Mouse (Mus musculus) limb, embryonic 15.5 days (tissue): Measurements from ENCODE around the gene Pgls. TPM values are rescaled to one million over a fixed set of nuclear protein-coding genes. Genes with fewer than 3 reads are reported as not detected.

Experiments
- ATAC-seq: fragments of 200-750 bp; cut with Nextera tagmentation; 2 replicates; pipeline ENCODE4 v1.8.0; 2017; ENCODE audit warnings: low read depth, moderate TSS enrichment; ENCODE audit not compliant: insufficient number of reproducible peaks, low FRiP score, low TSS enrichment
- H3K27ac ChIP-seq: fragments of 300-500 bp; sonication (generic); 2 replicates; pipeline ENCODE4 v1.5.1; 2015; ENCODE audit warnings: moderate library complexity, mild to moderate bottlenecking, inconsistent platforms
- H3K27me3 ChIP-seq: fragments of 300-500 bp; sonication (generic); 2 replicates; pipeline ENCODE4 v1.6.1; 2015; ENCODE audit warnings: inconsistent platforms
- H3K36me3 ChIP-seq: fragments of 300-500 bp; sonication (generic); 2 replicates; pipeline ENCODE4 v1.6.1; 2015; ENCODE audit warnings: inconsistent platforms
- H3K4me1 ChIP-seq: fragments of 300-500 bp; sonication (generic); 2 replicates; pipeline ENCODE4 v1.6.1; 2015; ENCODE audit warnings: inconsistent platforms
- H3K4me2 ChIP-seq: fragments of 300-500 bp; sonication (generic); 2 replicates; pipeline ENCODE4 v1.6.1; 2015; ENCODE audit warnings: mild to moderate bottlenecking, inconsistent platforms
- H3K4me3 ChIP-seq: fragments of 300-500 bp; sonication (generic); 2 replicates; pipeline ENCODE4 v1.5.1; 2015; ENCODE audit warnings: mild to moderate bottlenecking, inconsistent platforms
- H3K9ac ChIP-seq: fragments of 300-500 bp; sonication (generic); 2 replicates; pipeline ENCODE4 v1.6.1; 2015; ENCODE audit warnings: inconsistent platforms
- H3K9me3 ChIP-seq: fragments of 300-500 bp; sonication (generic); 2 replicates; pipeline ENCODE4 v1.6.1; 2016; ENCODE audit warnings: inconsistent platforms
- WGBS: fragments of 180-500 bp; shearing (Covaris S2); methylation state at CpG from one replicate; pipeline ENCODE4 v1.1.7; 2015; 5-methylcytosine and 5-hydroxymethylcytosine counted together
- polyA plus RNA-seq: library from polyadenylated mRNA; unstranded; fragments of >200 nt; fragmentation: Nextera tagmentation; extraction: Ambion mirVana; gene quantifications from 2 replicates; pipeline ENCODE4 v1.2.1, GENCODE M21; 2015

Gene Pgls
- polyA plus RNA-seq, 1 experiment from 2014 or later: 200 TPM

GRCm38 (mm10) chr8:71629096-71629697, 37.2 kb downstream of the Pgls start:
- Histone ChIP-seq H3K4me2 (peak overlapping the region; percentile 97), H3K27me3 (peaks cover 37% of the 10 kb centered on the region), H3K9ac (peak overlapping the region; percentile 50; the same call in 1 of the 2 replicates), H3K4me1 (peaks cover 41% of the 10 kb centered on the region), H3K9me3 (no peaks in the 10 kb centered on the region; the same call in 1 of the 2 replicates), H3K4me3 (peak overlapping the region; percentile 60), H3K27ac (peak overlapping the region; percentile 82), H3K36me3 (peaks cover 19% of the 10 kb centered on the region)
- ATAC-seq: peak; percentile 83
- WGBS: under 1% methylated on average over 55 of the region's 55 CpGs

DNA sequence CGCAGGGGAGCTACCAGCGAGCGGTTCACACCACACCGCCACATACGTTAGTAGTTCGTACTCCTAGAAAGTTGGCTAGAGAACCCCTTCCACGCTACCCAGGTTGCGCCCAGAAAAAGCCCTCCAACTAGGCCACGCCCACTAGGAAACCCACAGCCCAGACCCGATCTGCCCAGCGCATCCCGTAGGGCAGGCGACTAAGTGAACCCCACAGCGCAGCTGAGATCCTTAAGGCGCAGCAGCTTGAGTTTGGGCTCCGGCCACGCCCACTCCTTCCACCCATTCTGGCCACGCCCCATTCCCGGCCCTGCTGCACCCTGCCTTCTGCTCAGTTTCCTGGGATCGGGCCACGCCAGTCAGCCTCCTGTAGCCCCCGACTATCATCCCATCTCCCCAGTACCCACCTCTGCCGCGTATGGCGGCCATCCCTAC, 37.8 kb downstream of the Pgls start:
- H3K4me3 ChIP-seq: peak overlapping the region; percentile 60
- peaks cover 46% of the 10 kb centered on the region for H3K4me1 ChIP-seq
- ATAC-seq: 0 out of 2 replicates have a peak, but pooled peaks have one; percentile 7
- peak overlapping the region; percentile 82; the same call in 1 of the 2 replicates for H3K27ac ChIP-seq
- peaks cover 41% of the 10 kb centered on the region for H3K27me3 ChIP-seq
- 3% methylated on average over 25 of the region's 25 CpGs for WGBS
- H3K9ac ChIP-seq: peak overlapping the region; percentile 24; the same call in 1 of the 2 replicates
- H3K36me3 ChIP-seq: peaks cover 13% of the 10 kb centered on the region
- peak overlapping the region; percentile 97 for H3K4me2 ChIP-seq
- no peaks in the 10 kb centered on the region; the same call in 1 of the 2 replicates for H3K9me3 ChIP-seq

GRCm38 (mm10) chr8:71630761-71631160, 38.8 kb downstream of the Pgls start:
- Histone ChIP-seq H3K4me3 (no peak overlapping the region), H3K36me3 (0 out of 2 replicates have a peak, but pooled peaks cover 3% of the 10 kb centered on the region), H3K9ac (no peak overlapping the region), H3K27ac (no peak overlapping the region), H3K27me3 (peaks cover 48% of the 10 kb centered on the region), H3K9me3 (no peaks in the 10 kb centered on the region; the same call in 1 of the 2 replicates), H3K4me1 (peaks cover 46% of the 10 kb centered on the region), H3K4me2 (no peak overlapping the region)
- ATAC-seq: no peak
- 84% methylated on average over 6 of the region's 6 CpGs for WGBS

DNA sequence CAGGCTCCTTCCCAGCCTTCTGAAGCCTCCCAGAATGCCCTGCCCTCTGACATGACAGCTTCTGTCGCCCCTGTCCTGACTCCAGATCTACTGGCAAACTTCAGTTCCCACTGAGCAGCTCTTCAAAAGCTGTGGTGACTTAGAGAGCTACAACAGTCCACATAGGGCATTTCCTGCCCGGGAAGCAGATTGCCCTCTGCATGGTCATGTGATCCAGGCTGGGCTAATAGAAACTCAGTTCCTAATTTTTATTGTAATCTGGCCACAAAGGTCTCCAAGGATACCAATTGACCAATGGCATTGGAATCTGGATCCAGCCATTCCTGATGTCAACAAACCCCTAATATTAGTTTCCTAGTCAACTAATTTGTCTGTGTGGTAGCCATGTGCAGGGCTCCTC, 39.9 kb downstream of the Pgls start:
- Histone ChIP-seq H3K27me3 (peaks cover 51% of the 10 kb centered on the region), H3K4me2 (no peak overlapping the region), H3K9me3 (no peaks in the 10 kb centered on the region; the same call in 1 of the 2 replicates), H3K9ac (no peak overlapping the region), H3K27ac (no peak overlapping the region), H3K36me3 (no peaks in the 10 kb centered on the region), H3K4me1 (peaks cover 45% of the 10 kb centered on the region), H3K4me3 (no peak overlapping the region)
- WGBS: 69% methylated on average over 2 of the region's 2 CpGs
- no peak for ATAC-seq

- Histone ChIP-seq H3K4me1 (peaks cover 32% of the 10 kb centered on the region), H3K27me3 (peaks cover 51% of the 10 kb centered on the region), H3K4me2 (no peak overlapping the region), H3K36me3 (no peaks in the 10 kb centered on the region), H3K9ac (no peak overlapping the region), H3K27ac (no peak overlapping the region), H3K4me3 (peak overlapping the region; percentile 14; the same call in 1 of the 2 replicates), H3K9me3 (no peaks in the 10 kb centered on the region; the same call in 1 of the 2 replicates)
- WGBS: 12% methylated on average over 19 of the region's 22 CpGs
- ATAC-seq: no peak
These were observed 41.2 kb downstream of the Pgls start for GRCm38 (mm10) chr8:71633164-71633563.

DNA sequence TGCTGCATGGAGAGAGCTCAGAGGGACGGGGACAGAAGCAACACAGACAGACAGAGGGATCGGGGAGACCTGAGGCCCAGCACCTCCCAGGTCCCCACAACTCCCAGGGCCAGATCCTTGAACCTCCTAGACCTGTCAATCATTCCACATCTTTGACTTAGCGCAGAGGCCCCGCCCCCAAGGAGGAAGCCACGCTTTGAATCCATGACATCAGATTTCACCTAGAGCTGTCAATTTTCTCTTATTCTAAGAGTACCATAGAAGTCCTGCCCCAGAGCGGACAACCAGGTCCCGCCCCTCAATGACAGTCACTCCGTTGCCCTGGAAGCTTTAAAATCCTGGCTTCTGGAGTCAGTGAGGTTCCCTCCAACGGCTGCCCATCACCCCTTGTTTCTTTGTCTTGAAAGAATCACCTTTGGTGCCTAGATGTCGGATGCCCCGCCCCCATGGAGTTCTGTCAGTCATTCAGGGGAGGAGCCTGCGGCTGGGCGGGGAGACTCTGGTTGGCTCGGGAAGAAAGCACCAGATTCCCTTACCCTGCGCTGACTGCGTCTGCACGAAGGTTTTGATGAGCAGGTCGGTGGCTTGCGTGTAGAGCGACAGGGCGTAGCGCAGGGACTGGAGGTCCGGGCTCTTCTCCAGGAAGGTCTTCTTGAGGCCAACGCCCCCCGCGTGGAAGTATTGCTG, 42.1 kb downstream of the Pgls start:
- peak overlapping the region; percentile 24 for H3K4me3 ChIP-seq
- peak overlapping the region; percentile 44 for H3K4me2 ChIP-seq
- H3K9me3 ChIP-seq: no peaks in the 10 kb centered on the region; the same call in 1 of the 2 replicates
- H3K27ac ChIP-seq: no peak overlapping the region
- 2% methylated on average over 26 of the region's 26 CpGs for WGBS
- ATAC-seq: peak; percentile 15; the same call in 1 of the 2 replicates
- no peak overlapping the region for H3K9ac ChIP-seq
- no peaks in the 10 kb centered on the region for H3K36me3 ChIP-seq
- H3K4me1 ChIP-seq: peaks cover 22% of the 10 kb centered on the region
- H3K27me3 ChIP-seq: peaks cover 51% of the 10 kb centered on the region

DNA sequence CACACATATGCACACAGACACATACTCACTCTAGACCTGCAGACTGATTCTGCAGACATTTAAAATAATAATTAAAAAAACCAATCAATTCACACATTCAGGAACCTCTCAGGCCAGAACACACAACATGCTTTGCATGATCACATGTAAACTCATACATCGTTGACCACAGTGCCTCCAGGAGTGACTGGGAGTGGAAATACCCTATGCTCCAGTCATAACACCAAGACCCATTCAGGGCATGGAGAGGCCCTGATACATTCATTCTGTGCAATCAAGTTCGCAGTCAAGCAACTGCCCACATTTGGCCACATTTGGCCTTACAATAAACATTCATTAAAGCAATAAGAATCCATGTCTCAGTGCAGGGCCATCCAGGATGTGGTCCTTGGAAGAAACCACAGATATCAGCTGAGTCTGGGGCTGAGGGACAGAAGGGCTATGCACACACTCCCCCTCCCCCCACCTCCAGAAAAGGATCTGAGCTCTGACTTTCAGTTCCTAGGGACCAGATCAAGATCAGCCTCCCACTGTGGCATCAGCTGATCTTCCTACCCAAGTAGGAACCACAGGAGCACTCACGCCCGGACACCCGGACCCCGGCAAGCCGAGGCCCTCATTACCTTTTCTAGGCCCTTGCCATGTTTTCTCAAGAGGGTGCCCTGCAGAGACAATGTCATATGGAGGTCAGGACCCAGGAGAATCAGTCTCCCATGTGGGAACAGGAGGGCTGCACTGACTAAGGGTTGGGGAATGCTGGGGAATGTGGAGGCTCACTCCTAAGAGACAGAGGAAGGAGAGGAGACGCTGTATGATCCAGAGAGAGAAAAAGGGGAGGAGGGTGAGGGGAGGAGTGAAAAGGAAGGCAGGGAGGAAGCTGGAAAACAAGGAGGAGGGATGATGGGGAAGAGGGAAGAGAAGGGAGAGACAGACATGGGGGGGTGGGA, 45.4 kb downstream of the Pgls start:
- WGBS: 70% methylated on average over 8 of the region's 8 CpGs

DNA sequence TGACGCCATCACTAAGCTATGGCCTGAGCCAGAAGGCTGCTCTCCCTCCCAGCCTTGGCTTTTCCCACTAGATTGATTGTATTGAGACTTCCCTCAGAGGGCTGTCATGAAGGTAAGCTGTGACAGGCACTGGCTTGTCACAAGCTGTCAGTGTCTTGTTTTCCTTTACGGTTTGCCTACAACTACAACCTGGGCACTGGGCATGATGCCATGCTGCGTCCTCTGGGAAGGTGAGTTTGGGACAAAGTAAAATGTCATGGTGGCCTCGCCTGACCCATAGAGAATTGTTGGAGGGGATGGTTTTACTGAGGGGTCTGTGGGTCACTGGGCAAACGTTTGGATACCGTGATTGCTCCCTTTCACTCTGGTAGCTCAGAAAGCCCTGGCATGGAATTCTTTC, 46.3 kb downstream of the Pgls start:
- no peak for ATAC-seq
- WGBS: 64% methylated on average over 6 of the region's 6 CpGs
- Histone ChIP-seq H3K27ac (no peak overlapping the region), H3K4me1 (peaks cover 11% of the 10 kb centered on the region), H3K4me2 (no peak overlapping the region), H3K4me3 (no peak overlapping the region), H3K9me3 (no peaks in the 10 kb centered on the region), H3K27me3 (peaks cover 21% of the 10 kb centered on the region), H3K36me3 (no peaks in the 10 kb centered on the region), H3K9ac (no peak overlapping the region)

More for the DNA sequence above, 45.4 kb downstream of the Pgls start:
- no peak for ATAC-seq
- peaks cover 11% of the 10 kb centered on the region for H3K4me1 ChIP-seq
- no peak overlapping the region for H3K27ac ChIP-seq
- H3K4me3 ChIP-seq: no peak overlapping the region
- peaks cover 28% of the 10 kb centered on the region for H3K27me3 ChIP-seq
- no peaks in the 10 kb centered on the region for H3K36me3 ChIP-seq
- no peak overlapping the region for H3K9ac ChIP-seq
- H3K4me2 ChIP-seq: no peak overlapping the region
- no peaks in the 10 kb centered on the region; the same call in 1 of the 2 replicates for H3K9me3 ChIP-seq

GRCm38 (mm10) chr8:71639318-71639717, 47.3 kb downstream of the Pgls start:
- no peaks in the 10 kb centered on the region for H3K9me3 ChIP-seq
- WGBS: 88% methylated on average over 4 of the region's 4 CpGs
- H3K4me2 ChIP-seq: no peak overlapping the region
- H3K27me3 ChIP-seq: peaks cover 14% of the 10 kb centered on the region
- ATAC-seq: no peak
- no peak overlapping the region for H3K4me3 ChIP-seq
- H3K9ac ChIP-seq: no peak overlapping the region
- peaks cover 3% of the 10 kb centered on the region for H3K4me1 ChIP-seq
- H3K36me3 ChIP-seq: no peaks in the 10 kb centered on the region
- no peak overlapping the region for H3K27ac ChIP-seq

GRCm38 (mm10) chr8:71645510-71645909, 53.5 kb downstream of the Pgls start:
- Histone ChIP-seq H3K4me1 (no peaks in the 10 kb centered on the region), H3K4me3 (no peak overlapping the region)
- ATAC-seq: no peak

More at GRCm38 (mm10) chr8:71645510-71645909, 53.5 kb downstream of the Pgls start:
- H3K4me2 ChIP-seq: no peak overlapping the region
- H3K9me3 ChIP-seq: no peaks in the 10 kb centered on the region
- H3K27me3 ChIP-seq: no peaks in the 10 kb centered on the region
- WGBS: 79% methylated on average over 9 of the region's 9 CpGs
- H3K36me3 ChIP-seq: no peaks in the 10 kb centered on the region
- no peak overlapping the region for H3K9ac ChIP-seq
- H3K27ac ChIP-seq: no peak overlapping the region
